Mouse (Mus musculus) liver, embryonic 11.5 days (tissue): ENCODE results near the gene Cfap99. TPM values are rescaled to one million over a fixed set of nuclear protein-coding genes. Genes with fewer than 3 reads are reported as not detected.

Experiments used
- ATAC-seq: fragments of 200-750 bp; cut with Nextera tagmentation; replicated peaks from 2 replicates; pipeline ENCODE4 v1.8.0; 2017; ENCODE audit warnings: moderate number of reproducible peaks, mild to moderate bottlenecking, moderate TSS enrichment, moderate library complexity; ENCODE audit not compliant: low FRiP score
- DNase-seq: peaks from one replicate; pipeline ENCODE4 v3.0.0-alpha.2; 2017; ENCODE audit warnings: low spot score
- H3K27ac ChIP-seq: fragments of 300-500 bp; sonication (generic); 2 replicates; pipeline ENCODE4 v1.5.1; 2014; ENCODE audit warnings: mild to moderate bottlenecking, low read depth, low read length, control low read depth
- H3K27me3 ChIP-seq: fragments of 300-500 bp; sonication (generic); replicated peaks from 2 replicates; pipeline ENCODE4 v1.6.1; 2014; ENCODE audit warnings: low read length, mixed read lengths; ENCODE audit not compliant: control insufficient read depth, insufficient read depth
- H3K36me3 ChIP-seq: fragments of 300-500 bp; sonication (generic); 2 replicates; pipeline ENCODE4 v1.6.1; 2014; ENCODE audit warnings: mild to moderate bottlenecking, low read length, moderate library complexity, mixed read lengths; ENCODE audit not compliant: control insufficient read depth, insufficient read depth
- H3K4me1 ChIP-seq: fragments of 300-500 bp; sonication (generic); replicated peaks from 2 replicates; pipeline ENCODE4 v1.6.1; 2014; ENCODE audit warnings: low read length, mixed read lengths; ENCODE audit not compliant: control insufficient read depth, insufficient read depth
- H3K4me2 ChIP-seq: fragments of 300-500 bp; sonication (generic); 2 replicates; pipeline ENCODE4 v1.6.1; 2014; ENCODE audit warnings: mild to moderate bottlenecking, control low read depth, moderate library complexity
- H3K4me3 ChIP-seq: fragments of 300-500 bp; sonication (generic); 2 replicates; pipeline ENCODE4 v1.5.1; 2014; ENCODE audit warnings: low read depth, low read length, control low read depth
- H3K9ac ChIP-seq: fragments of 300-500 bp; sonication (generic); 2 replicates; pipeline ENCODE4 v1.6.1; 2014; ENCODE audit warnings: low read depth, low read length, control low read depth
- H3K9me3 ChIP-seq: fragments of 300-500 bp; sonication (generic); 2 replicates; pipeline ENCODE4 v1.6.1; 2016; ENCODE audit warnings: low read length, inconsistent platforms, mixed read lengths; ENCODE audit not compliant: control insufficient read depth
- WGBS: fragments of 180-500 bp; shearing (Covaris S2); extraction: QIAGEN DNeasy Blood & Tissue Kit; methylation state at CpG from one replicate; pipeline ENCODE4 v1.1.7; 2014; 5-methylcytosine and 5-hydroxymethylcytosine counted together
- polyA plus RNA-seq: library from polyadenylated mRNA; unstranded; fragments of >200 nt; fragmentation: Nextera tagmentation; extraction: Ambion mirVana; gene quantifications from 2 replicates; pipeline ENCODE4 v1.2.1, GENCODE M21; 2014

Gene Cfap99
- polyA plus RNA-seq, result not detected in 2 replicates

GRCm38 (mm10) chr5:34288154-34288716 lies at the start of gene Cfap99, which contains the start of gene Zfyve28:
Gene Cfap99 (plus strand): TSS chr5:34288600.
Gene Zfyve28 (minus strand): TSS chr5:34288449.
- ATAC-seq, result 0 out of 2 replicates have a peak, but pooled peaks have one; percentile 47
- Histone ChIP-seq H3K9me3 (no peaks in the 10 kb centered on the region), H3K36me3 (no peaks in the 10 kb centered on the region), H3K27ac (no peak within 1 kb of the TSS), H3K4me2 (peak within 1 kb of the TSS; percentile 87), H3K4me3 (peak within 1 kb of the TSS; percentile 54), H3K27me3 (peaks cover 60% of the 10 kb centered on the region), H3K9ac (no peak within 1 kb of the TSS), H3K4me1 (peaks cover 18% of the 10 kb centered on the region)
- WGBS, result under 1% methylated on average over 81 of the region's 83 CpGs
- peak; percentile 71 for DNase-seq

- H3K4me3 ChIP-seq, result no peak overlapping the region
- H3K4me2 ChIP-seq, result peak overlapping the region; percentile 28; the same call in 1 of the 2 replicates
- no peaks in the 10 kb centered on the region for H3K27me3 ChIP-seq
- no peaks in the 10 kb centered on the region for H3K9me3 ChIP-seq
- H3K4me1 ChIP-seq, result peaks cover 10% of the 10 kb centered on the region
- H3K36me3 ChIP-seq, result no peaks in the 10 kb centered on the region
- H3K27ac ChIP-seq, result no peak overlapping the region
- peak; percentile 65 for ATAC-seq
- whole genome bisulfite sequencing, result 25% methylated on average over 15 of the region's 15 CpGs
- H3K9ac ChIP-seq, result no peak overlapping the region
- DNase-seq, result peak; percentile 51
Observed at GRCm38 (mm10) chr5:34242224-34242963, 46.0 kb upstream of the Cfap99 start.

- ATAC-seq, result no peak
Observed at GRCm38 (mm10) chr5:34243062-34243461, 45.3 kb upstream of the Cfap99 start.

GRCm38 (mm10) chr5:34246443-34246842 lies 42.0 kb upstream of the Cfap99 start:
- Histone ChIP-seq H3K4me2 (no peak overlapping the region), H3K9me3 (no peaks in the 10 kb centered on the region), H3K9ac (no peak overlapping the region), H3K4me1 (peaks cover 10% of the 10 kb centered on the region), H3K36me3 (no peaks in the 10 kb centered on the region), H3K4me3 (no peak overlapping the region), H3K27ac (no peak overlapping the region), H3K27me3 (no peaks in the 10 kb centered on the region)
- no peak for ATAC-seq
- WGBS, result 91% methylated on average over 3 of the region's 3 CpGs
- no peak for DNase-seq

More at GRCm38 (mm10) chr5:34243062-34243461, 45.3 kb upstream of the Cfap99 start:
- no peak overlapping the region for H3K4me2 ChIP-seq
- peaks cover 10% of the 10 kb centered on the region for H3K4me1 ChIP-seq
- 80% methylated on average over 5 of the region's 5 CpGs for WGBS
- no peaks in the 10 kb centered on the region for H3K36me3 ChIP-seq
- no peak overlapping the region for H3K9ac ChIP-seq
- H3K27ac ChIP-seq, result no peak overlapping the region
- H3K9me3 ChIP-seq, result no peaks in the 10 kb centered on the region
- H3K4me3 ChIP-seq, result no peak overlapping the region
- no peaks in the 10 kb centered on the region for H3K27me3 ChIP-seq
- DNase-seq, result no peak

GRCm38 (mm10) chr5:34249132-34249531 lies 39.3 kb upstream of the Cfap99 start:
- WGBS, result 50% methylated on average over 4 of the region's 4 CpGs
- no peak overlapping the region for H3K4me3 ChIP-seq
- H3K4me2 ChIP-seq, result no peak overlapping the region
- no peaks in the 10 kb centered on the region for H3K27me3 ChIP-seq
- no peaks in the 10 kb centered on the region for H3K36me3 ChIP-seq
- no peak overlapping the region for H3K27ac ChIP-seq
- ATAC-seq (no peak), DNase-seq (no peak)
- H3K9me3 ChIP-seq, result no peaks in the 10 kb centered on the region
- no peak overlapping the region for H3K9ac ChIP-seq
- H3K4me1 ChIP-seq, result no peaks in the 10 kb centered on the region

- Histone ChIP-seq H3K27ac (no peak overlapping the region), H3K4me1 (no peaks in the 10 kb centered on the region), H3K4me3 (no peak overlapping the region), H3K9ac (no peak overlapping the region), H3K36me3 (no peaks in the 10 kb centered on the region), H3K9me3 (no peaks in the 10 kb centered on the region), H3K4me2 (no peak overlapping the region), H3K27me3 (no peaks in the 10 kb centered on the region)
- ATAC-seq (no peak), DNase-seq (no peak)
- WGBS, result 77% methylated on average over 3 of the region's 3 CpGs
Observed at GRCm38 (mm10) chr5:34250090-34250489, 38.3 kb upstream of the Cfap99 start.

- Histone ChIP-seq H3K9ac (no peak overlapping the region), H3K27ac (no peak overlapping the region), H3K4me1 (no peaks in the 10 kb centered on the region), H3K27me3 (no peaks in the 10 kb centered on the region), H3K4me3 (no peak overlapping the region), H3K9me3 (no peaks in the 10 kb centered on the region), H3K36me3 (no peaks in the 10 kb centered on the region), H3K4me2 (no peak overlapping the region)
- ATAC-seq (no peak), DNase-seq (no peak)
- 64% methylated on average over 4 of the region's 4 CpGs for WGBS
Observed at GRCm38 (mm10) chr5:34251794-34252193, 36.6 kb upstream of the Cfap99 start.

- H3K4me1 ChIP-seq, result no peaks in the 10 kb centered on the region
- no peaks in the 10 kb centered on the region for H3K36me3 ChIP-seq
- H3K9ac ChIP-seq, result no peak overlapping the region
- no peak overlapping the region for H3K4me3 ChIP-seq
- H3K27me3 ChIP-seq, result no peaks in the 10 kb centered on the region
- H3K27ac ChIP-seq, result no peak overlapping the region
- 72% methylated on average over 4 of the region's 4 CpGs for WGBS
- DNase-seq (no peak), ATAC-seq (no peak)
- no peaks in the 10 kb centered on the region for H3K9me3 ChIP-seq
- H3K4me2 ChIP-seq, result no peak overlapping the region
Observed at GRCm38 (mm10) chr5:34252307-34252966, 36.0 kb upstream of the Cfap99 start.
